Mouse (Mus musculus): ENCODE measurements at regions not wholly inside any gene's neighbourhood (a gene's known extent, or its start where the extent isn't known, plus 50 kb on each side); places are given as distances from the start of the nearest gene placed in this dataset.

GRCm38 (mm10) chr17:45789777-45790176 is 56.1 kb upstream of the 1600014C23Rik start:
- no peak for TF ChIP-seq POLR2AphosphoS2 (IDR thresholded peaks at IDR 0.05; ENCODE audit: low read depth, low read length)
- no peak for TF ChIP-seq CTCF (conservative IDR thresholded peaks at IDR 0.05 in 1 of 2, IDR thresholded peaks at IDR 0.05 in 1 of 2; ENCODE audit: low read depth in 2 of 2, low read length in 2 of 2)

All from CH12.LX (cell line).